Mouse (Mus musculus): ENCODE measurements around the gene Hist2h3c1.
"Not testable (repeated sequence)": the region's sequence is repeated elsewhere in the genome, so short reads cannot be mapped to it uniquely, and the experiment has no call there.

Gene Hist2h3c1

GRCm38 (mm10) chr3:96230910-96231757 lies 15.4 kb upstream of the Hist2h3c1 start:
- in situ Hi-C loops (cut with MboI; ENCODE audit: low pct_unique_long_range_greater_than_20kb in 1 of 2, low sequenced_read_pairs in 2 of 2, unreplicated experiment in 1 of 2): no loop called here

DNA sequence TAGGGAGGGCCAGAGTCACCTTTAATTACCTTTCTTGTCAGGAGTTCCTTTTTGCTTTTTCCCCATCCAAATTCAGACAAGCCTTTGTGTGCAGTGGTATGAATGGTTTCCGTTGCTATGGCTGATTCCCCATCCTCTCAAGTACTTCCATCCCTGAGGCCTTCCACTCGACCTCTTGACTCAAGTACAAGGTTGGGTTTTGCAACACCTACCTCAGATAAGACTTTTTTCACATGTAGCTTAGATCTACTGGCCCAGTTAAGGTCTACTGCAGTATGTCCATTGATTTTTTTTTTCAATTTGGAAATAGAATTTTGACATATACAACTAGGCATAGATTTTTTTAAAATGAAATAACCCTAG lies 14.7 kb upstream of the Hist2h3c1 start:
- in situ Hi-C loops (cut with MboI; ENCODE audit: low pct_unique_long_range_greater_than_20kb in 1 of 2, low sequenced_read_pairs in 2 of 2, unreplicated experiment in 1 of 2): no loop called here

DNA sequence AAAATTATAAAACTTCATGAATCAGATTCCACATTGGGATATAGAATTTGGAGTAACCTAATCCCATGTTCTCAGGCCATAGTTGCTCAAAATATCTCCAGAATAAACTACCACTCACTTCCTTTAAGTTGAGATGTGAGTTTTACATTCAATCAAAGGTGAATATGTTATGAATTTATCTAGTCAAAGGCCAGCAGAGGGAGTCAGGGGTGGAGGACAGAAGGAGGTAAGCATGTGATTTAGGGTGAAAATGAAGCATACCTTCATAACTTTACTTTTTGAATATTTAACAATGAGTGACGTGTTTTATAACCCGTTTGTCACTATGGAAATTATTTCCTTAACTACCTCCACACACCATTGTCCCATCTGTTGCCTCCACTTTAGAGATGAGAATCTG lies 11.6 kb upstream of the Hist2h3c1 start:
- in situ Hi-C loops (cut with MboI; ENCODE audit: low pct_unique_long_range_greater_than_20kb in 1 of 2, low sequenced_read_pairs in 2 of 2, unreplicated experiment in 1 of 2): no loop called here

DNA sequence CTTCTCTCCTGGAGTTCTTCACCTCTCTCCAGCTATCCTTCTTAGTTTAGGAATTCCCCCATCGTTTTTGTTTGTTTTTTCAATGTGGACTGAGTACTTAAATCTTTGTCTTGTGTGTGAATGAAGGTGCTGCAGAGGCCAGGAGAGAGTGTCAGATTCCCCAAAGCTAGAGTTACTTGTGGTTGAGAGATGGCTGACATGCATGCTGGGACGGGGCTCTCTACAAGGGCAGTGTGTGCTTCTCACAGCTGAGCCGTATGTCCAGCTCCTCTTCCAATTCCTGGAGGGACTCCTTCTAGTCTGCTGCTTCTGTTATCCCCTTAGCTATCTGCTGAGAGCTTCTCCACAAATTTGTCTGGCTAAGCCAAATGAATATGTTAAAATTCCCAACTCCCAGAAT lies 10.6 kb upstream of the Hist2h3c1 start:
- in situ Hi-C loops (cut with MboI; ENCODE audit: low pct_unique_long_range_greater_than_20kb in 1 of 2, low sequenced_read_pairs in 2 of 2, unreplicated experiment in 1 of 2): no loop called here

- in situ Hi-C loops (cut with MboI; ENCODE audit: low pct_unique_long_range_greater_than_20kb in 1 of 2, low sequenced_read_pairs in 2 of 2, unreplicated experiment in 1 of 2): no loop called here
These were observed 9.6 kb upstream of the Hist2h3c1 start for GRCm38 (mm10) chr3:96236834-96237334.

GRCm38 (mm10) chr3:96237335-96237903 lies 9.1 kb upstream of the Hist2h3c1 start:
- in situ Hi-C loops (cut with MboI; ENCODE audit: low pct_unique_long_range_greater_than_20kb in 1 of 2, low sequenced_read_pairs in 2 of 2, unreplicated experiment in 1 of 2): no loop called here

GRCm38 (mm10) chr3:96237904-96238511 lies 8.5 kb upstream of the Hist2h3c1 start:
- in situ Hi-C loops (cut with MboI; ENCODE audit: low pct_unique_long_range_greater_than_20kb in 1 of 2, low sequenced_read_pairs in 2 of 2, unreplicated experiment in 1 of 2): no loop called here

- in situ Hi-C loops (cut with MboI; ENCODE audit: low pct_unique_long_range_greater_than_20kb in 1 of 2, low sequenced_read_pairs in 2 of 2, unreplicated experiment in 1 of 2): not testable (repeated sequence)
These were observed 7.3 kb upstream of the Hist2h3c1 start, which contains the start of gene Hist2h3c2 for GRCm38 (mm10) chr3:96238954-96239793. TSS of gene Hist2h3c2 (minus strand) at chr3:96239127.

GRCm38 (mm10) chr3:96239949-96240798 lies 6.3 kb upstream of the Hist2h3c1 start, which contains the start of gene Hist2h2aa2:
TSS of gene Hist2h2aa2 (minus strand) at chr3:96240276.
- in situ Hi-C loops (cut with MboI; ENCODE audit: low pct_unique_long_range_greater_than_20kb in 1 of 2, low sequenced_read_pairs in 2 of 2, unreplicated experiment in 1 of 2): not testable (repeated sequence)

- in situ Hi-C loops (cut with MboI; ENCODE audit: low pct_unique_long_range_greater_than_20kb in 1 of 2, low sequenced_read_pairs in 2 of 2, unreplicated experiment in 1 of 2): no loop called here
These were observed 5.7 kb upstream of the Hist2h3c1 start for GRCm38 (mm10) chr3:96240799-96241197.

GRCm38 (mm10) chr3:96243921-96244572 lies 2.4 kb upstream of the Hist2h3c1 start:
- in situ Hi-C loops (cut with MboI; ENCODE audit: low pct_unique_long_range_greater_than_20kb in 1 of 2, low sequenced_read_pairs in 2 of 2, unreplicated experiment in 1 of 2): no loop called here

GRCm38 (mm10) chr3:96245003-96245886 lies 1.2 kb upstream of the Hist2h3c1 start, which contains the start of gene Hist2h2aa1:
TSS of gene Hist2h2aa1 (plus strand) at chr3:96245497.
- in situ Hi-C loops (cut with MboI; ENCODE audit: low pct_unique_long_range_greater_than_20kb in 1 of 2, low sequenced_read_pairs in 2 of 2, unreplicated experiment in 1 of 2): not testable (repeated sequence)

DNA sequence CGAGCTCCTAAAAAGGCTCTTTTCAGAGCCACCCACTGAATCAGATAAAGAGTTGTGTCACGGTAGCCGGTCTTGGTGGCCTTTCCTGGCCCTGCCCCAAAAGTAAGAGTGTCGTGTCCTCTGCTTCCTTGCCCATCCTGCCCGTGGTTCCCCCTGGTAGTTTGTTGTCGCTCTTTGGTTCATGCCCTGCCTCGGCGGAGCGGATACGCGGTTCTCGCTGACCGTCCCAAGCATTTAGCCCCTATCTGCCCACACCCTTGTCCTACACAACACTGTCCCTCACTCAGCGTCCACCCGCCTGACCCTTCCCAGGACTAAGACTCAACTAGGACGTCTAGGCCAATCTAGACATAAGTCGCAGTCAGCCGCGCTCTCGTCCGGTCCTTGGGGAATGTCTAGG lies 467 bp upstream of the Hist2h3c1 start:
- in situ Hi-C loops (cut with MboI; ENCODE audit: low pct_unique_long_range_greater_than_20kb in 1 of 2, low sequenced_read_pairs in 2 of 2, unreplicated experiment in 1 of 2): not testable (repeated sequence)

GRCm38 (mm10) chr3:96247356-96248140 lies 1.1 kb downstream of the Hist2h3c1 start:
- in situ Hi-C loops (cut with MboI; ENCODE audit: low pct_unique_long_range_greater_than_20kb in 1 of 2, low sequenced_read_pairs in 2 of 2, unreplicated experiment in 1 of 2): no loop called here

- in situ Hi-C loops (cut with MboI; ENCODE audit: low pct_unique_long_range_greater_than_20kb in 1 of 2, low sequenced_read_pairs in 2 of 2, unreplicated experiment in 1 of 2): no loop called here
These were observed 1.9 kb downstream of the Hist2h3c1 start for GRCm38 (mm10) chr3:96248141-96249033.

All from mouse embryonic stem cell (cell line).